Mouse (Mus musculus): ENCODE results near the gene Tbxas1.

GRCm38 (mm10) chr6:38917415-38917814 lies 42.2 kb downstream of the Tbxas1 start:
- TF ChIP-seq CTCF (IDR thresholded peaks at IDR 0.05) = no peak
- peak; percentile 87 for TF ChIP-seq EP300 (IDR thresholded peaks at IDR 0.05)

Measured in lung, postnatal 0 days (tissue).